Mouse (Mus musculus) inflammation-experienced regulatory T-cells, adult 6 months (primary cell): ENCODE results near the gene Ndrg3. TPM values are rescaled to one million over a fixed set of nuclear protein-coding genes. Genes with fewer than 3 reads are reported as not detected.
A peak's percentile ranks its signal among the peaks of the same experiment; 100 is the strongest.
"Not testable (repeated sequence)": the region's sequence is repeated elsewhere in the genome, so short reads cannot be mapped to it uniquely, and the experiment has no call there.

ENCODE experiments used
- ATAC-seq: one replicate; pipeline ENCODE4 v1.8.0; 2017
- polyA plus RNA-seq, 3 experiments: library from polyadenylated mRNA; unstranded; fragments of 100-300 nt; shearing (Covaris generic); gene quantifications; one replicate each; pipeline ENCODE4 v1.2.1; 2017

Ndrg3 gene
- polyA plus RNA-seq, 3 experiments from 2014 or later = 72.3 to 142 (median 105) TPM

DNA sequence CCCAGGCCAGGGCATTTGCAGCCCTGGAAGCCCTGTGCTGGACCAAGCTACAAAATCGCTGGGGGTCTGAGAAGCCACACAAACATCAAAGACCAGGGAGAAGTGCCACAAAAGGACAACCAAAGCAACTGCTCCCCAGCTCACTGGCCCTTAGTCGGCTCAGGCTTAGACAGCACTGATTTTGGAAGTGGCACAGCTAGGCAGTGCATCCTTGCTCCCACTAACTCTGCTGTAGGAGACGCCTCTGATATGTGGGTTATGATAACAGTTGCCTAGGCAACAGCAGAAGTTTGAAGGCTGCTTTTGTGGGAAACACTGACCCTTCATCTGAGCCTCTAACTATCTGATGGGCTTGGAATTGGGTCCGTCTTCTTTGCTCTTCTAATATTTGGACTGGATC, 92.7 kb downstream of the Ndrg3 start:
- no peak for ATAC-seq

GRCm38 (mm10) chr2:156898374-156898773, 93.5 kb downstream of the Ndrg3 start:
- no peak for ATAC-seq

GRCm38 (mm10) chr2:156897034-156897433, 94.8 kb downstream of the Ndrg3 start:
- ATAC-seq = no peak

DNA sequence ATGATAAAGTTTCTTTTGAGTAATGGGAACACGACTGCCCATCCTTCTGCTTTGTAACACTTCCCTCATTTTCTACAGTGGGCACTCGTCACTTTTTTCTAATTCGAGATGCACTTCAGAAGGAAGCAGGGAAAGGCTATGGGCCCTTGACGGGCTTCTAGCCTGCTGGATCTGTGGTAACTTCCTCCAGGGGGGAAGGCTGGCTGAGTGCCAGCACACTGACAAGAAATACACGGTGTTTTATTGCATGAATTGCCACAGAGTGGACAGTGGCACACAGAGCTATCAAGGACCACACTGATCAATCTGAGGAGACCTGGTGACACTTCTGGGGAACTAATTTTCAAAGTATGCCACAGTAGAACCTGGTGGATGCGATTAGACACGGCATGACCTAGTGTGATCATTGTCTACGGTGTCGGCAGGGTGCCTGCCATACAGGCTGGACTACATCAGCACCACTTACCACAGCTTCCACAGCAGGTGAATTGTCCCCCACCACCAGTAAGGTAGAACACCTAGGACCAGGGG, 95.4 kb downstream of the Ndrg3 start:
- ATAC-seq = no peak

DNA sequence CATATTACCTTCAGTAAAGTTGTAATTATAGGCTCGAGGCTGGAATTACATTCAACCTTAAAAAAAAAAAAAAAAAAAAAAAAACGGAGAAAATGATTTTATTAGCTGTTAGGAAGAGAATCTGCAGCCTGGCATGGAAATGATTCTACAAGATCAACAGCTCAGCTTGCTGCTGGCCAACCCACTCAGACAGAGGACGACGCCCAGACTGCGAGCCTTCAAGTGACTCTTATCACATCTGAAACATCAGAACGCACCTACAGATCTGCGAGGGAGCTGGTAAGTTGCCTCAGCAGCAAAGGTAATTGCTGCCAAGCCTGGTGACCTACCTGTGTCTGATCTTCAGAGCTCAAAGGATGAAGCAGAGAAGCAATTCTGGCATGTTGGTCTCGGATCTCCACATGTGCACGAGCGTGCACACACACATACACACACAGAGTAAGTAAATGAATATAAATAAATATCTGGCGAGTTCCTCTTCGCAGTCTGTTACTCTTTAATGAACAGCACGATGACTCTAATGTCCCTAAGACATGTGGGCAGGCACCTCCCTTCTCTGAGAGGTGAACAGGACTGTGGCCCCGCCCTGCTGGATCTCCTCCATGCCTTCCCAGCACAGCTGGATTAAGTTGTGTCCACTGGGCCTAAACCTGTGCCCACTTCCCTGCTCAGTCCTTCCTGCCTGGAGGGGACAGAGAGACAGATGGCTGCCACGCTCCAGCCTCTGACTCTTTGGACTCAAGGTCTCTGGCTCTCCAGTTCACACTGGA, 97.2 kb downstream of the Ndrg3 start:
- no peak for ATAC-seq

- no peak for ATAC-seq
Observed at GRCm38 (mm10) chr2:156892821-156893220, 99.0 kb downstream of the Ndrg3 start.

- ATAC-seq = no peak
Observed at GRCm38 (mm10) chr2:156892240-156892639, 99.6 kb downstream of the Ndrg3 start.

- no peak for ATAC-seq
Observed at GRCm38 (mm10) chr2:156888490-156888889, 103.4 kb downstream of the Ndrg3 start.

DNA sequence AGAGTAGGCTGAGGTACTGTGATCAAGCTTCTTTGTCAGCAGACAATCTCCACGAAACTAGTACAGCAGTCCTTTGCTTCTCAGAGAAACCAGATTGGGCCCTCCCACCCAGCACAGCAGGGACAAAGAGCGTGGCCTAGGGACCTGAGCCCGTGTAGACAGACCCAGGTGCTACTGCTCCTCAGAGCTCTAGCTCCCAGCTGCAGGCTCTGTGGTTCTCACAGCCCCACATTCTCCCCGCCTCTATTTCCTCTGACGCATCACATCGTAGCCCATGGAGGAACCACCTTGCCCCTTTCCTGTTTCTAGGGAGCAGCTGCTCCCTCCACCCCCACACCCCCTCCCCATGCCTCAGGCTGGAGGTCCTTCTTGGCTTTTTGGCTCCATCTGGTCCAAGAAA, 104.8 kb downstream of the Ndrg3 start, which contains the start of gene Sla2:
Gene Sla2, minus strand, starts transcription at position 176 of the 400 bp plus-strand sequence.
- peak; percentile 86 for ATAC-seq

DNA sequence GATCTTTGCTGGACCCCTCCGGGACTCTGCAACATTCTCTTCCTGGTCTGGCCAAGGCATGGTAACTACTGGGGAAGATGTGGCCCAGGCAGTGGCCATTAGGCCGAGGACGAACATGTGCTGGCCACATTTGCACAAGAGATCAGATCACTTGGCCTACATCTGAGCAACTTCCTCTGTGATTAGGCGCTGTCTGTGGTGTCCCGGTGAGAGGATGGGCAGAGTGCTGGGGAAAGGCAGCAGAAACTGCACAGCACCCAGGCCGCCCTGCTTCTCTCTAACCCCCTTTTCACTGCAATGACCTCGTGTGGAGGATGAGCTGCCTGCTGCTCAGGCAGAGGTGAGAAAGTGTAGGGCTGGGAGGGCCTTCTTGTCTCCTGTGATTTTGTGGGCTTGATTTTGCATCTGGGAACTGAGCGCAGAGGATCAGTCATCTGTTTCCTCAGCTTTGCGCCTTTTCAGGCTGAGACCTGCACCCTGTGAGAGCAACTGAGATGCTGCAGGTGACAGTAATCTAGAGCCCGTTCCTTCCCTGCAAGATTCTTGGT, 105.7 kb downstream of the Ndrg3 start:
- ATAC-seq = no peak

DNA sequence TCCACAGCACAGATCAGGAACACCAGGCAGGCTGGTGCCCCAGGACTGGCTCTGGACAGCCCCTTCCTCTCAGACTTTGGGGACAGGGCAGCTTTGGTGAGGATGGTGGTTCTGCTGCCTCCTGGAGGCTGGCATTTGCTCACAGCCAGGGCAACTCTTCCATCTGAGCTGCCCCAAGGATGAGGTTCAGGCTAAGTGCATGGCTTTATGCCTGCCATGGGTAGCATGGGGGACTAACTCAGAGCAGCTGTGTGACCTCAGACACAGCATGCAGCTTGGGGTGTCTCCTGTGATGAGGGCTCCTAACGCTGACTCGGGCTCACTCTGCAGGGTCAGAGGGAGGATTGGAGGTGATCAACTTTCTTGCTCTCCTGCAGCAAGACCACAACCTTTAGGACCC, 106.2 kb downstream of the Ndrg3 start:
- not testable (repeated sequence) for ATAC-seq

DNA sequence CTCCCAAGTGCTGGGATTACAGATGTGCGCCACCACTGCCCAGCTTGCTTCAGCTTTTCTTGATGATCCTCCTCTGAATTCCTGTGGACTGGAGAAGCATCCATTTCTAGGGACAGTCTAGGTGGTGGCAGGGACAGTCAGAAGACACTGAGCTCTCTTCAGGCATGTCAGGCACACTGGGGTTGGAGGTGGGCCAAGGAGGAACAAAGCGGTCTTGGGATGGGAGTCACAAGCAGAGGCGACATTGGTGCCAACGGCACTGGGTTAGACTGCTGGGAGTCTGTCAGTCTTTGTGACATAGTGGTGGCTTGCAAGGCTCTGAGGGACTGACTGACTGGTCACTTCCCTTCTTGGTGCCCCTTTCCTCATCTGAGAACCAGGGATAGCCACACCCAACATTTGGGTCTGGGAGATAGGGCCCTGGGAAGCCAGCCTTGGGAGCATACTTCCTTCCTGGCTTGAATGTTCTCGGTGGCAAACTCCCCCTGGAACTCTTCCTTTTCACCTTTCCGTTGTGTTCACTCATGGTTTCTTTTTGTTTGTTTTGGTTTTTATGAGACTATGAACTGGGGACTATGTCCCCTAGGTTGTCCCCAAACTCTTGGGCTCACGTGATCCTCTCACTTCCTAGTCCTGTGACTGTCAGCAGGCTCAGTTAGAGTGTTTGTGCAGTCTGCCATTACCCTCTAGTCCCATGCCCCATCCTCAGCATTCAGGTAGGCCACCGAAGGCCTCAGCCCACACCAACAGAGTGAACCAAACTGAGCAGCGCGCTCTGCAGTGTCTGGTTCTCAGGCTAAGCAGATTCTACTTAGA, 107.3 kb downstream of the Ndrg3 start:
- ATAC-seq = no peak

DNA sequence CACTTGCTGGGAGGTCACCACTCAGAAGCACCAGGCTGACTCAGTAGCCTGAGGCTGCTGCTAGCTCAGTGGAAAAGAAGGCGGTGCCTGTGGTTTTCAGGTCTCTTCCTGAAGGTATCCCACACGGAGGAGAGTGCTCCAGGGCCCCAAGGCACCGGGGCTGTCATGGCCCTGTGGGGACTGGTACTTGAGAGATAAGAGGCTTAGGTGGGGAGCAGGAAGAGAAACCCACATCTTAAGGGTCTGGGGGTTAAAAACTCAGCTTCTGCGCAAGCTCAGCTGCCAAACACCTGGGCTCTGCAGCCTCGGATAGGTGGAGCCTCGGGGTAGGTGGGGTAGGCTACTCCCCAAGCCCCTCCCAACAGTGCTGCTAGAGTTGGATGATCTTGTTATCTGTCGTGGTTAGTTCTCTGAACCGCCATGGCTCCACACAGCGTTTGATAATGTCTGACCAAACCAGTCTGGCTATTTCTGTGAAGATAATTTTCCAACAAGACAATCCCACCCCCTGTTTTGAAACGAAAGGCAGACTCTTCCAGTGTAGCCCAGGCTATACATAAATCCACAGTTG, 109.3 kb downstream of the Ndrg3 start:
- peak; percentile 26 for ATAC-seq

DNA sequence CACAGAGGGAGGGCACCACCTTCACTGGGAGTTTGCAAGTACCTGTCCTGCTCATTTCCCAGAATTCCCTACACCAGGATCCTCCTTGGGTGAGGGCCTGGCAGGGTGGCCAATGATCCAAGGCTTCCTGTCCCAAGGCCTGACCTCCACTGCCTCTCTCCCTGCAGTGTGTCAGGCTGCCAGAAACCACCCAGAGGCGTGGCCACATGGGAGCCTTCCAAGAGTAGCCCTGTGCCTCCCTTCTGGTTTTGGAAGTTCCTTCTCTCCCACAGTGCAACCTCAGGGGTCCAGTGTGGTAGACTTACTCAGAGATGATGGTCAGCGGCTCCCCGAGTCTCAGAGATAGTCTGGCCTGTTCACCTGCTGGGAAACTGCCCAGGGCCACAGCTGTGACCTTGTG, 112.3 kb downstream of the Ndrg3 start:
- no peak for ATAC-seq

DNA sequence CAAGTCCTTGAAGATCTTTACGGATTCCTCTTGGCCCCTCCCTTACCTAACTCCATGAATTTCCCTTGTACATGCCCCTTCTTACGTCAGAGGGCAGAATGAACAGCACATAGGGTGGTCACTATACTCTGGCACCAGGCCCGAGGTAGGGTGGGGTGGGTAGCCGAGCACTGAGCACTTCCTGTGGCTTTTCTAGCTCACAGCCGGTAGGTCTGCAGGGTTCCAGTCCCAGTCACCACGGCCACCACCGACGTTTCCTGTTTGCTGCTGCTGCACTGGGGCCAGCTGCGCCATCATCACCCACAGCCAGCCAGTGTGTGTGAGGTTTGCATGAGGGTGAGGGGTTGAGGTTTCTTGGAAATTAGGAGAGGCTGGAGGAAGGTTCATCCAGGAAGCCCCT, 114.1 kb downstream of the Ndrg3 start:
- peak; percentile 87 for ATAC-seq

Other genes starting within 250 kb of the Ndrg3 start
- not detected for gene Myl9, start 216.6 kb downstream of the Ndrg3 start, polyA plus RNA-seq
- gene Tgif2, start 152.0 kb downstream of the Ndrg3 start, polyA plus RNA-seq = 1 to 10 TPM; 3.1 to 9.7 (median 4.6) TPM
- 10 to 100 TPM; 13.4 to 30.1 (median 27.0) TPM for gene 4930518I15Rik, start 134.1 kb downstream of the Ndrg3 start, polyA plus RNA-seq
- gene Rab5if, start 128.9 kb downstream of the Ndrg3 start, polyA plus RNA-seq = 1 to 10 TPM; 3.3 to 4.6 (median 3.3) TPM
- gene Sla2, start 104.9 kb downstream of the Ndrg3 start, polyA plus RNA-seq = 10 to 100 TPM; 55.1 to 91.5 (median 58.8) TPM
- gene Dsn1, start 15.1 kb upstream of the Ndrg3 start, polyA plus RNA-seq = 10 to 100 TPM; 10.3 to 34.2 (median 11.3) TPM
- under 1 TPM in 1 of 3 experiments, not detected in 2; 0.17 TPM for gene Soga1, start 87.2 kb upstream of the Ndrg3 start, polyA plus RNA-seq
- not detected for gene Tldc2, start 95.0 kb upstream of the Ndrg3 start, polyA plus RNA-seq
- 100 to 1,000 TPM; 383 to 537 (median 471) TPM for gene Samhd1, start 143.2 kb upstream of the Ndrg3 start, polyA plus RNA-seq
- 10 to 100 TPM; 18.6 to 30.7 (median 21.8) TPM for gene Rbl1, start 212.5 kb upstream of the Ndrg3 start, polyA plus RNA-seq